Mouse (Mus musculus) olfactory bulb, adult 2 months (tissue): ENCODE data around the gene Lypd6.

Experiments used
- CTCF ChIP-seq: fragments of 200-500 bp; IDR thresholded peaks from 2 replicates; pipeline ENCODE4 v1.5.1; 2012; ENCODE audit warnings: low read depth, mild to moderate bottlenecking, low read length, moderate library complexity; ENCODE audit not compliant: insufficient read depth
- POLR2A ChIP-seq: fragments of 200-500 bp; IDR thresholded peaks from 2 replicates; pipeline ENCODE4 v1.6.1; 2012; ENCODE audit warnings: mild to moderate bottlenecking, low read depth, low read length, moderate library complexity; ENCODE audit not compliant: insufficient read depth

DNA sequence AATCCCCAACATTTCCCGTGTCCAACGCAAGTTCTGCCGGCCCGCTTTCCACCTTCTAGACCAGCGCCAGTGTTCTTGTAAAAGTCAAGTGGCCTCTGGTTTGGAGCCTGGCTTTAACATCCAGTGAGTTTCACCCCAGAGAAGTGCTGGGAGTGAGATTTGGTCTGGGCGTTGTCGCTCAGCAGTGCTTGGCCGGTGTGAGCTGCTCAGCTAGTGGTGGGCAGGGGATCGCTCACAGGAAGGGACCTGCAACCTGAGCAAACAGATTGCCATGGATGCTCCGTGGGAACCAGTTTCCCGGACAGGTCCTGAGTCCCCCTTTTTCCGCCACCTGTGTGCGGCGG, 355 bp upstream of the Lypd6 start:
- TF ChIP-seq POLR2A (no peak), CTCF (no peak)
